Mouse (Mus musculus) kidney, postnatal 4 days (tissue): ENCODE results near the gene Kif21a.

Experiments used
- DNase-seq, 2 experiments: peaks; one replicate each; pipeline ENCODE4 v3.0.0; 2021; ENCODE audit warnings: mixed read lengths in 2 of 2

The Kif21a gene

DNA sequence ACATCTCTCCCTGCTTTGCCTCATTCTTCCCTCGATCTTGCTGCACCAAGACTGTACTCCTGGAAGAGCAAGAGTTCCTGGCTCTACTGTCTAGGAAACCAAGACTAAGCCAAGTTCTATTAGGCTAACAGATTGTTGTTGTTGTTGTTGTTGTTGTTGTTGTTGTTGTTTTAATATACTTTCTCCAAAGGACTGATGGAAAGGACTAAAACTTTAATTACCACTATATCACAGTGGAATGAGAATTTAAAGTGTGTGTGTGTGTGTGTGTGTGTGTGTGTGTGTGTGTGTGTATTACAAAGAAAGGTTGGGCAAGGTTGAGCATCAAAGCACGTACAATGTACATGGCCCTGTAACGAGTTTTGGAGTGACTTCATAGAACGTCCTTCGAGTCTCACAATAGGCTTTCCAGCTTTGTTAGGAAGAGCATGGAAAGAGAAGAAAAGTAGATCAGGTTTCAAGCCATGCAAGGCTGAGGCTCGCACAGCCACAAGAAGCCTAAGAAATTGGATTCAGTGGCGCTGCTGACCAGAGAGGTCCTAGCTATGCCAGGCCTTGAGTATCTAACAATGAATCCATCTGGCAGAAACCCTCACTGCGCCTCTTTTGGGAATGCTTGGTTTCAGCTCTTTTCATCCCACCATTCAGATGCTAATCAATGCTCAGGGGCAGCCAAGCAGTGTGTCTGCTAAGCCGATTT lies 31.4 kb downstream of the Kif21a start:
- DNase-seq, result no peak

DNA sequence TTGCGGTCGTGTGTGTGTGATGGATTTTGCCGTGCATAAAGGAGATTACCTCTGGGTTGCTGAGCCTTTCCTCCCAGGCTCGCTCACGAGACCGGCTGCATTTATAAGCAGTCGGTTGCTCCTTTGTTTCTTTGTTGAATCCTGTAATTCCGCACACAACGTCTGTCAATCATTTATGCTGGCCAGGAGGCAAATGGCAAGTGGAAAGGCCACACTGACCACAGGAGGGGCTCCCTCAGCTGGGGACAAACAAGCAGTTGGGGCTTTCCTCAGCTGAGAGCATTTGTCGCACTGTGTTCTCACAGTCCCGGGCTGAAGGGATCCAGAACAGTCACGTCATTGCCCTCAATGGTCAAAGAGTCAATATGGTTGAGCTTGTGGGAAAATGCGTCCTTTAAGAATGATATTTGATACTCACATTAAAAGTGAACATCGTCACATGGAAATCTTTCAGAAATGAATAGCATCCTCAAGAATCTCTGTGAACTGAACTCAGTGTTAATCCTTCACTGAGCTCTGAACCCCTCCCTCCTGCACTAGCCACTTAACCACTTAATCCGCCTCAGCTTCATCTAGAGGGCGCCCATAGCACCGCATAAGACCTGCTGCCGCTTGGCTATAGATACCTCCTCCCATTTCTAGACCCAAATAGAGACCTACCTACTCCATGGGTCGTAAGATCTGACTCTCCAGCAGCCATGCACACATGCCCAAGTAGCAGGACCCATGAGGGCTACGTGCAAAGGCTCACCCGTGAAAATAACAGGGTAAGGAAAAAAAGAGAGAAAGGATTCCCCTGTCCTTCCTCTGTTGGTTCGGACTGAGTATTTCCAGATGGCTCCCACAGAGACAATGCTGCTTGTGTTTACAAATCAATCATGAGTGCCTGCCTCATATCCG lies 32.2 kb downstream of the Kif21a start:
- peak in 1 of 2 experiments; percentile 16 for DNase-seq

DNA sequence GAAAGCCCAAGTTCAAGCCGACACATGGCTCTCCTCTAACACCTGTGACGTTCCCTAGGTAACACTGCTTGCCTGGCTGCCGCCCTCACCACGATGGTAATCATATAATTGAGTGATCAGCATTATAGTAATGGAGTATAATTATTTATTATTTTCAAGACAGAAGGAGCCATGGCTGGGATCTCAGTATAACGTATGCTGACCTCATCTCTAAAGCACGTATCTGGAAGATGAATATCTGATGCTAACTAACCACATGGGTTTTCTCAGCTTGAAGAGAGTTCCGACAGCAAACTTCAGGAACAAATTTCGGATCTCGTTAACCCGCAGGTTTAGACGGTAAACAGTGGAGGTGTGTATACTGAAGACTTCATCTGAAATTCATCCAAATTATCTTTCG lies 33.4 kb downstream of the Kif21a start:
- no peak for DNase-seq

DNA sequence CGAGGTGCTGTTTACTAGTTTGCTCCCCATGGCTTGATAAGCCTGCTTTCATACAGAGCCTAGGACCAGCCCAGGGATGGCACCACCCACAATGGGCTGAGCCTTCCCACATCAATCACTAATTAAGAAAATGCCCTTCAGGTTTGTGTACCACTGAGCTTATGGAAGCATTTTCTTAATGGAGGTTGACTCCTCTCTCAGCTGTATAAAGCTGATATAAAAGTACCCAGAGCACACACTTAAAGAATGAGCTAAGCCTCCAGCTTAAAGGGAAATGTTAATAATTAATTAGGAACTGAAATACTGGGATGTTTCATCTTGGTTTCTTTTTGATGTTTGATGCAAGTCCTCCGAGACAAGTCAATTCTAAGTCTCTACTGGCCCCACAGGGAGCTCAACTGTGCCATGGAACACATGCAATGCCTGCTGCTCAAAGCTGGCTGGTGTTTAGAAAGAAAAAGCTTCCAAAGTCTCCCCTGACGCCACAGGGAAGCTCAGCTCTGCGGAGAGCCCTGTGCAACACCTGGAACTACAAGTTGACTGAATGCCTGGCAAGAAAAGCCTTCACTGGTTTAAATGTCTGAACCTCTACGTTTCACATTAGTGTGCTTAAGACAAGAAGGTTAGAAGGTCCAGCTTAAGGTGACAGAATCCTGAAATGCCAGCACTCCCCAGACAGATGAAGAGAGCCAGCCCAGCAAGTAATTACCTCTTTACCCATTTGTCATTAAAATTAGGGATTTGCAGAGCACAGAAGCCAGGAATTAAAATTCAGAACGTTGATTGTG lies 36.8 kb downstream of the Kif21a start:
- peak; percentile 16 to 27 for DNase-seq

DNA sequence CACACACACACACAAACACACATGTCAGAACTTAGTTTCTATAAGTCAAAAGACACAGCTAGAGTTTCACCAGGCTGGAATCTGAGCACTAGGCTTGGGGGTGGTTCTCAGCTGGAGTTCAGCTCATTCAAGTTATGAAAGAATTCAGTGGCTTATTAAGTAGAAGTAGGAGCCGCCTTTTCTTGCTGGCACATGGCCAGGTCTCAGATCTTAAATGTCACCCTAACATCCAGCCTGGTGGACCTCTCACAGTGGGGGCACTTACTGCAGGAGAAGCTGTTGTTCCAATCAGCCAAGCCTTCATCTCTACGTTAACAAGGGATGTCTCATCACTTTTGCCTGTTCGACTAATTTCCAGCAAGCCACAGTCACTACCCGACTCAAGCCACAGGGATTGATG lies 39.5 kb downstream of the Kif21a start:
- DNase-seq, result no peak

DNA sequence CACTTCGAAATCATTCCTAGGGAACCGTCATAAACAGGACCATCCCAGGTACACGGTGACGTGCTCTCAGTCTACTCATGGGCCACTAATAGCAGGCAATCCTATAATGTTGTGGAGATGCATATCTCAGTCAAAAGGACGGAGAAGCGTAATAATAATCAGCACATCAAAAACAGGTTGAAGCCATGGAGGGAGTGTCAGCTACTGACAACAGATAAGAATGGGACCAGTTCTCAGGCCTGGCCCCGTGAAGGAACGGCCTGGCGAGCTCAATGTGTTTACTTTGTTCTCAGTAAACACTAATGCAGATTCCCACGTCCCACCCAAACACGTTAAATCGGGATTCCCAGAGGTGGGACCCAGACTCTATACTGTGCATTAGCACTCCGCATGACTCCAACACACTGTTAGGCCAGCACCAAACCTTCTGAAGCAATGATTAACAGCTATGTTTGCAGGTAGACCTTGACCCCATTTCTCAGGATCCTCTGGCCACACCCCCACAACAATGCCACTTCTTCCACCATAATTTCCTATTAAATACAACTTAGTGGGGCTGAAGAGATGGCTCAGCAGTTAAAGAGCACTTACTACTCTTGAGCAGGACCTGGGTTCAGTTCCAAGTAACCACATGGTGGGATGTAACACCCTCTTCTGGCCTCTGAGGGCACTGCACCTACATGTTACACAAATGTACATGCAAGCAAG lies 42.5 kb downstream of the Kif21a start:
- DNase-seq, result no peak

DNA sequence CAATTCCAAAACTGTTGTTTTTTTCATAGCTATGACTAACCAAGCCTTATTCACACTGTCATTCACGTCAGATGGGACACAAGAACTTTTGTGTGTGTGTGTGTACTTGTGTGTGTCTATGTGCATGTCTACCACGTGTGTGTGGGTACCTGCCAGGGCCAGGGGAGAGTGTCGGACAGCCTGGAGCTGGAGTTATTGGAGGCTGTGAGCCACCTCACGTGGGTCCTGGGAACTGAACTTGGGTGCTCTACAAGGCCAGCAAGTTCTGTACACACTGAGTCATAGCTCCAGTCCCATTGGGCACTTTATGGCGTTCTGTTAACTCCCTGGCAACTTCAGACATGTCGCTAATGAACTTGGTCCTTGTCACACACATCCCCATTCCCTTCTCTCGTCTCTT lies 45.0 kb downstream of the Kif21a start:
- no peak for DNase-seq

DNA sequence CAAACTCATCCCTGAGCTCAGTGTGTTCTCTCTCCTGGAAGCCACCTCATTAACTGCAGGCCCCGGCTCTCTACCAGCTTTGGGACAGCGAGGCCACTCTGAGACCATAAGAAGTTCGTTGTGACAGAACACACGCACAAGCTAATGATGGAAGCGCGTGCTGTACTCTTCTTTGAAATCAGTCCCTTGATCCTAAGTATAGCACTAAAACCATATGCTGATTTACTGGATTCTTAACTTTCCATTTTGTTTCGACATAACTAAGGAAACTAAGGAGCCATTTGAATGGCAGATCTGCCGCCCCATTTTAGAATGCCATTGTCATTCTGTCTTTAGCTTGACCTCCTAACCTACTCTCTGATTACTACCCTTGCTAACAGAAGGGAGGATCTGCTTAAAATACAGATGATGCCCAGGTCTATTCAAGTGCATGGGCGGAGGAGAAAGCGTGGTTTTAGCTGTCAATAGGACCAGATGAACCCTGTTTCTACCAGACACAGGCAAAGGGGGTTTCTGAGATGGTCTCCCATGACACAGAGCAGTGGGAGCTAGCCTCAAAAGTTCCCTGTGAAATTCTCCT lies 48.6 kb downstream of the Kif21a start:
- DNase-seq, result no peak

DNA sequence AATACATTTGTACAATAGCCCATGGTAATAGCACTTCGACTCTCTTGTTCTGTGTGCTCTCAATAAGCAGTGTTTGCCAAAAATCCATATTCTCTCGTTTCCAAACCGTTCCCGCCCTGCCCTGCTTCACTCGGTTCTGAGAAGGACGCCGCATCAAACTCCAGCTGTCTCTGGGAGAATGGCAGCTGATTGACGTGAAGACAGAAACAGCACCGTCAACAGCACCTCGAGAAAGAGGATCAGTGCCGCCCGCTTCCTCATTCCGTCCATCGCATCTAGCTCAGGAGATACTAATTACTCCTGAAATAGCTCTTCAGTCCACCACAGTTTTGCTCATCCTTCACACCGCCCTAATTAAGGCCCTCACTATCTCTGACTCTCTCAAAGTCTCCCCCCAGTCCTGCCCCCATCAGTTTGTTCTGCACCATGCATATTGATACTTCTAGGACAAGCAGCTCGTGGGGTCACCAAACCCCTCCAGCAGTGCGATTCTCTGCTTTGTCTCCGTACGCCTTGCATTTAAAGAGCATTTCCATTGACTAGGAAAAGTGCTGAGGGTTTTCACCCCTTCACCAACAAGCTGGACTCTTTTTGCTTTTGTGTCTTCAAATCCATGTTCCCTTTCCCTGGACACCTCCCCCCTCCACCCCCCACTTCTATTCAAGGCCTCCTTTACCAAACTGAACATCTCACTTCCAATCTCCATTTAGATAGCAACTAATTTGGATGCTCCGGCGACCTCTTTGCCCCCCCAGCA lies 49.3 kb downstream of the Kif21a start:
- DNase-seq, result no peak

DNA sequence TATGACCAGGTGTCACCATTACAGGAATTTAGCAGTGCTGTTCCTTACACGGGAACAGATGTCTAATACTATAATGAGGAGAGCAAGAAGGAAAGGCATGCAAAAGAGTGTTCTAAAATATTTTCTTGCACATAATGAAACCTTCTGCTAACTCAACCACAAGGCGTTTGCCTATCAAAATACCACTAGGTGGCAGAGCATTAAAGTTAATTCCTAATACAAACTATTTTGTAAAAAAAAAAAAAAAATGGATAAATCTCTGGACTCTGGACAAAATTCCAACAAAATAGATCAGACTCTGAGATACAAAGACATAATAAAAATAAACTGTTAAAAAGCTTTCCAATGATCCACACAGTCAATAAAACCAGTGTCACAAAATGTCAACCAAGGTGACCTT lies 56.9 kb downstream of the Kif21a start:
- no peak for DNase-seq

DNA sequence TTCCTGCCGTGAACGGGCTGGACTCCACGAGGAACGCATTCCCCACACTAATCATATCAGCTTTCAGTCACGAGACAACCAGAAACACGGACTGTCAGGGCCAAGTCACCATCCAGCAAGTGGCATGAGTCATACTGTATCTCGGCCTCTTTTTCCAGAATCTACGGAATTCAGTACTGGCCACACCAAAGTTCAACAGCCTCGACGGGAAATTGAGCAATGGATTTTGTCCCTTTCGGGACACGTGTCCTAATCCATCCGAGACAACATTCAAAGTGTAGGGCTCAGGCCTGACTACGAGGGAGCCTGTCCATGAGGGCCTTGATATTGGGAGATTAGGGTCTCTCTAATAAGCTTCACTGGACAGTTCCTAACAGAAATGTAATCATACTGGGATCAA lies 57.4 kb downstream of the Kif21a start:
- DNase-seq, result no peak

DNA sequence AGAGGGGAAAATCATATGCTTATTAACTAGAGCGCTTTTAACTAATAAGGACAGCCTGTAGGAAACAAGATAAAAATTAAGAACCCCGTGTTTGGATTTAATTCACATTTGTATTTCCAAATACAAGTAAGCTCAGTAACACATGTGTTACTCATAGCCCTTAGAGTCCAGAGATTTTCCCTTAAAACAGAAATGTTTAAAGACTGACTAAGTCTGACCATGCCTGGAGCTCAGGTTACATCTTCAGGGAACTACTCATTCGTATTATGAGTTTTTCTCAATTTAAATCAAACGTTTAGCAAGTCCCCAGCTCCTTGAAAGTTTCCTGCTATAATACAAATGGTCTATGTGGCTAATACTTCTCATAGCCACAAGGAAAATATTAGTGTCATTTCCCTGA lies 57.9 kb downstream of the Kif21a start:
- no peak for DNase-seq

DNA sequence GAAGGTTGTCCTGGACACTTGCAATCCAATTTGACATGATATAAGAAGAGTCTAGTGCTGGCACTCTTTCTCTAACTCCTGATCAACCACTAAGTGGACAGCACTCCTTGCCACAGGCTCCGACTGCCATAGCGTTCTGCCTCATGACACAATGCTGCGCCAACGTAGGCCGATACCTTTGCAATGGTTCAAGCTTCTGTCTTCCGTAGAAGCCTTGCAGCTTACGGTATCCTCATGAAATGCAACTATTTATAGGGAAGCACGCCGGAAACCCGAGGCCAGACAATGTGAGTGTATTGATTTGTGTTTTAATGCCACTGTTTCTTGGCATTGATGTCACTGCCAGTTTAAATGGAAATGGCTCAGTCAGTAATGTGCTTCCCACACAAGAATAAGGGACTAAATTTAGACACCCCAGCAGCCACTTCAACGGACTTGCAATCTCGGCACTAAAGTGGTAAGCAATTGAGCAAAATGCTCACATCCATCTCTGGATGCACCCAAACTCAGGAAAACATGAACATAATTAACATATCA lies 62.0 kb downstream of the Kif21a start:
- DNase-seq, result no peak

DNA sequence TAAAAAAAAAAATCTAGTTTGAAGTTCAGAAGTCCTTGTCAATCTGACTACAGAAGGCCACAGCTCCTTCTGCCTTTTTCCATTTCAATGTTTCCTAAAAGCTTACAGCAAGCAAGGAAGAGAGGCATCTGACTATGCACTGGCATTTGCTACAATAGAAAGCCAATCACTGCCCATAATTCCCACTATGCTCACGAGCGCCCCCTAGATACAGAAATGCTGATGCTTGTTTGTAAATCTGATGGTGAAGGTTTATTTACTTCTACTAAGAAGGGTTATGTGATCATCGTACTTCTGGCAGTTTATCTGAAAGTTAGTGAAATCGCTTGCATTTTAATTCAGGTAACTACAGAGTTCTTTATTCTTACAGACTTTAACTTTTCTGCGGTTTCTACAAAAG lies 73.8 kb downstream of the Kif21a start:
- DNase-seq, result no peak

DNA sequence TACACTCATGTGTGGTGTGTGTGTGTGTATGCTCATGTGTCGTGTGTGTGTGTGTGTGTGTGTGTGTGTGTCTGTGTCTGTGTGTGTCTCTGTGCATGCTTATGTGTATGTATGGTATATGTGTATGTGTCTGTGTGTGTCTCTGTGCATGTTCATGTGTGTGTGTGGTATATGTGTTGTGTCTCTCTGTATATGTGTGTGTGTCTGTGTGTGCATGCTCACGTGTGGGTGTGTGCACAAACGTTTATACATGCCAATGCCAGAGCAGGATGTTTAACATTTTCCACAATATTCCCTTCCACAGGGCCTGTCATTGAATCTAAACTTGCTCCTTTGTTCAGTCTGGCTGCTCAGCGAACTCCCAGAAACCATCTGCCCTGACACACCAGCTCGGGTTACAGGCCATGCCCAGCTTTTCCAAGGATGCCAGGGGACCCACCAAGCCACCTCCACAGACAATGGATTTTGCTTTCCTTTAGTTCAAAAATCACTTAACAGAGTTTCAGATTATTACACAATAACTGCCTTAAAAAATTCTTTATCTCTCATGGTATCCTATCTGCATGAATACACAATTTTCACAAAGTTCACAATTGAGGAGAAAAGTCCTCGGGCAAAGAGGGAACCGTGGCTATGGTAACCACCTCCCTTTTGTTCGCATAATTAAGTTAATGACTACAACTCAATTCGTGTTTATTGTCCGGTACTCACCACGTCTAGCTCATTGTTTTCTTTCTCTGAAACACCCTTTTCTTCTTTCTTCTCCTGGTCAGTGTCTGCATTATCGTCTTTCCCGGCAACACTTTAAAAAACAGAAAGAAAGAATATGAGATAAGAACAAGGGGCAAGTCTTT lies 77.6 kb downstream of the Kif21a start:
- DNase-seq, result no peak

DNA sequence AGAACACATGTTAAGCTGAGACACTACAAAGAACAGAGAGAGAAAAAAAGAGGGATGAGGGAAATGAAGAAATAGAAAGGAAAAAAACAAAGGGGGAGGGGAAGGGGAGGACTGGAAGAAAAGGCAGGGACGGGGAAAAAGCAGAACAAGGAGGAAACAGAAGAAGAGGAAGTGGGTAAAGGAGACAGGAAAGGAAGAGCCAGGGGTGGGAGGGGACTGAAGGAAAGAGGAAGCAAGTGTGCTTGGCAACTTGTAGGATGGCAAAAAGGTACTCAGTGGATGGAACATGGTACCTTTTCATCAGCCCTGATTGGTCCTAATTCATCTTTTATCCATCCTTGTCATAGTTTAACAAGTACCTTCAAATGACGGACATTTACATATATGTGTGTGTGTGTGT lies 86.4 kb downstream of the Kif21a start:
- no peak for DNase-seq

DNA sequence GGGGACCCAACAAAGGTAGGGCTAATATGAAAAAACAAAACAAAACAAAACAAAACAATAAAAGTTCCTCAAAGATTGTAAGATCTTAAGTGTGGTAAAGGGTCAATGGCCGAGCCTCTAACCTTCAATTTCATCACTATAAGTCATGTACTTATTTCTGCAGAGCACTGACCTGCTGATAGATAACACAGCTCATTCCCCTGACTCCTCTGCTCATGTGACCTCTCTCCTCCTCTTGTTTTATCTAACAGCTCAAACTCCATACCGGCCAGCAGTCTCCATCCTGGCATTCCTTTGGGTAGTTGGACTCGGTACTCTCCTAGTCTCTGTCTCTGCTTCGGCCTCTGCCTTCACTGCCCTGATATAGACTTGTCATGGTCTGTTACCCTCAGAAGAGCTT lies 87.2 kb downstream of the Kif21a start:
- no peak for DNase-seq

DNA sequence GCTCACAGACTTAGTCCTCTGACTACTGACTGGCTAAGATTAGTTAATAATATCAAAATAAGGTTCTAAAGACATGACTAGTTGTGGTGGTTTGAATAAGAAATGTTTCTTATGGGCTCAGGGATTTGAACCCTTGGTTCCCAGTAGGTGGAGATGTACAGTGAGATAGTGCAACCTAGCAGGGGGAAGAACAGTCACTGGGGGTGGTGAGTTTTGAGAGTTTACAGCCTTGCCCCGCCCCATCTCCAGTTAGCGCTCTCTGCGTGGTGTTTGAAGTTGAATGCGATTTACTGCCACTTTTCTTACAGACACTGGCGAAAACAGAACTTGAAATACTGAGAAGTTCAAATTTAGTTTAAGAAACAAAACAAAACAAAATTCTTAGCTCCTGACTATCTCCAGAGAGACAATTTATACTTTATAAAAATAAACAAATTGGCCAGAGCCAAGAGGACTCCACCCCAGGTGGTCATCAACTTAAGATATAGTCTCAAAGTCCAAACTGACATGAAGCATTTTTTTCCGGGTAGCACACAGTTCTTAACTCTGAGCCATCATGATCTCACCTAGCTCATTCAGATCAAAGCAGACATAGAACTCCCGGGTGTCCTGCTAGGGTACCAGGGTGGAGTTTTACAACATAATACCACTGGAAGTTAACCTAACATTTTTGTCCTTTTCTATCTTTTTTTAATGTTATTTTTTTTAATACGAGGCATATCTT lies 88.8 kb downstream of the Kif21a start:
- no peak for DNase-seq

DNA sequence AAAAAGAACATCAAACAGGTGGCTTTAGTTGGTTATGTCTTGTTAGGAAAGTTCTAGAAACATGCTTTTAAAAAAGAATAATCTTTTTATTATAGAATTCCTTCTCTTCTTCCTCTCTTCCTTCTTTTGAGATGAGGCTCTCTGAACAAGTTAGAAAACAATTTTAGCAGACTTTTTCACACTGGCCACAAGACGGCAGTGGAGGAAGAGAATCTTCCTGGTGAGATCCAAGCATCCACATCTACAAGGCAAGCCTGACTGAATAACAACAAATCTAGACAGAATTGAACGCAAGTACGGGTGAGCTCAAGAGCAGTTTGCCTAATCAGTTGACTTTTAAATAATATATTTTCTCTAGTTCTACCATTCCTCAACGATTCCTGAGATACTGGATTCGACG lies 98.4 kb downstream of the Kif21a start:
- DNase-seq, result no peak

DNA sequence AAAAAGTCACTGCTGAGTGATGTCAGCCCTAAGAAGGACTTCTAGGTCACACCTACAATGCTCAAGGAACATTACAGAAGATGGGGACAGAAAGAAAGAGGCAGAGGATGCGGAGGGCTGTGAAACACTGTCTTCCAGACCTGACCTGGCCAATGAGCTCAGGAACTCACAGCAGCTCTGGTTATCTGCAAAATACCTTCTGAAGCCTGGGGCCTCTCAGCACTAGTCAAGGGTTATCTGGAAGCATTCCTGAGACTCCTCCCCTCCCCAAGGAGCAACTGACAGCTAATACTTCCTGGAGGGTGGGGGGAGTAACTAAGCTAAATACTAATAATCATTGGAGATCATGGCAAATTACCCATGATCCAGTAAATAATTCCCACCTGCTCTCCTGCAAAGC lies 111.3 kb downstream of the Kif21a start:
- no peak for DNase-seq
